Mouse (Mus musculus) embryonic fibroblast, embryonic 13.5 days (primary cell): Measurements from ENCODE around the gene Gm5129. TPM values are rescaled to one million over a fixed set of nuclear protein-coding genes. Genes with fewer than 3 reads are reported as not detected.
"Not testable (repeated sequence)": the region's sequence is repeated elsewhere in the genome, so short reads cannot be mapped to it uniquely, and the experiment has no call there.

Experiments
- H3K27ac ChIP-seq: 2 replicates; pipeline ENCODE4 v1.5.1; 2012; ENCODE audit warnings: low read length, control low read depth, inconsistent platforms; ENCODE audit not compliant: insufficient read depth
- H3K4me1 ChIP-seq: 2 replicates; pipeline ENCODE4 v1.6.1; 2011; ENCODE audit warnings: low read length; ENCODE audit not compliant: control insufficient read depth, insufficient read depth
- H3K4me3 ChIP-seq: 2 replicates; pipeline ENCODE4 v1.5.1; 2011; ENCODE audit warnings: mild to moderate bottlenecking, control low read depth, low read length; ENCODE audit not compliant: insufficient read depth
- CTCF ChIP-seq: IDR thresholded peaks from 2 replicates; pipeline ENCODE4 v1.5.1; 2011; ENCODE audit warnings: mild to moderate bottlenecking, control low read depth, low read length, moderate library complexity, borderline replicate concordance; ENCODE audit not compliant: insufficient read depth
- POLR2A ChIP-seq: IDR thresholded peaks from 2 replicates; pipeline ENCODE4 v1.6.1; 2011; ENCODE audit warnings: low read depth, mild to moderate bottlenecking, control low read depth, low read length, moderate library complexity
- polyA plus RNA-seq: library from polyadenylated mRNA; stranded (reverse); fragments of >200 nt; gene quantifications from 2 replicates; pipeline ENCODE4 v1.2.4, GENCODE M21; 2011; ENCODE audit warnings: low read depth; ENCODE audit not compliant: missing spikeins, insufficient read length

Gm5129 gene
- polyA plus RNA-seq, 1 experiment, result not detected

GRCm38 (mm10) chr5:29734831-29735510, 765 bp downstream of the Gm5129 start:
- Histone ChIP-seq H3K27ac (peak overlapping the region; percentile 87), H3K4me3 (peak overlapping the region; percentile 65), H3K4me1 (0 out of 2 replicates have a peak, but pooled peaks cover 2% of the 10 kb centered on the region)
- TF ChIP-seq POLR2A (0 out of 2 replicates have a peak, but pooled peaks have one; percentile 25), CTCF (no peak)

GRCm38 (mm10) chr5:29726070-29726469, 9.7 kb downstream of the Gm5129 start:
- not testable (repeated sequence) for H3K27ac ChIP-seq, H3K4me3 ChIP-seq, H3K4me1 ChIP-seq

GRCm38 (mm10) chr5:29725369-29725768, 10.4 kb downstream of the Gm5129 start:
- Histone ChIP-seq H3K4me1 (no peaks in the 10 kb centered on the region), H3K27ac (no peak overlapping the region), H3K4me3 (no peak overlapping the region)
- TF ChIP-seq POLR2A (no peak), CTCF (no peak)

- Histone ChIP-seq H3K4me3 (no peak overlapping the region), H3K4me1 (no peaks in the 10 kb centered on the region), H3K27ac (no peak overlapping the region)
- TF ChIP-seq POLR2A (no peak), CTCF (no peak)
Observed at GRCm38 (mm10) chr5:29721159-29721558, 14.6 kb downstream of the Gm5129 start.

- Histone ChIP-seq H3K4me3 (no peak overlapping the region), H3K27ac (no peak overlapping the region), H3K4me1 (peaks cover 14% of the 10 kb centered on the region)
- TF ChIP-seq CTCF, result no peak
- no peak for TF ChIP-seq POLR2A
Observed at GRCm38 (mm10) chr5:29712906-29713305, 22.8 kb downstream of the Gm5129 start.

GRCm38 (mm10) chr5:29711631-29712030, 24.1 kb downstream of the Gm5129 start:
- TF ChIP-seq POLR2A (no peak), CTCF (no peak)
- Histone ChIP-seq H3K4me3 (no peak overlapping the region), H3K4me1 (peaks cover 16% of the 10 kb centered on the region), H3K27ac (peak overlapping the region; percentile 82)

GRCm38 (mm10) chr5:29708258-29708657, 27.5 kb downstream of the Gm5129 start:
- Histone ChIP-seq H3K4me3 (no peak overlapping the region), H3K27ac (peak overlapping the region; percentile 70), H3K4me1 (peaks cover 19% of the 10 kb centered on the region)
- TF ChIP-seq CTCF (no peak), POLR2A (no peak)

GRCm38 (mm10) chr5:29707241-29707640, 28.5 kb downstream of the Gm5129 start:
- H3K27ac ChIP-seq, result peak overlapping the region; percentile 70
- TF ChIP-seq POLR2A (no peak), CTCF (no peak)
- H3K4me1 ChIP-seq, result peaks cover 19% of the 10 kb centered on the region
- no peak overlapping the region for H3K4me3 ChIP-seq

- Histone ChIP-seq H3K27ac (no peak overlapping the region), H3K4me3 (no peak overlapping the region), H3K4me1 (no peaks in the 10 kb centered on the region)
- TF ChIP-seq POLR2A (no peak), CTCF (no peak)
Observed at GRCm38 (mm10) chr5:29699520-29700202, 36.1 kb downstream of the Gm5129 start.

- Histone ChIP-seq H3K27ac (no peak overlapping the region), H3K4me1 (no peaks in the 10 kb centered on the region), H3K4me3 (no peak overlapping the region)
- TF ChIP-seq POLR2A (no peak), CTCF (no peak)
Observed at GRCm38 (mm10) chr5:29698493-29698892, 37.2 kb downstream of the Gm5129 start.
